Mouse (Mus musculus) thymus, adult 2 months (tissue): ENCODE measurements around the gene Fxyd5. TPM values are rescaled to one million over a fixed set of nuclear protein-coding genes. Genes with fewer than 3 reads are reported as not detected.

Experiments
- DNase-seq: peaks from one replicate; pipeline ENCODE4 v3.0.0; 2021
- H3K27ac ChIP-seq: fragments of 200-500 bp; 2 replicates; pipeline ENCODE4 v1.5.1; 2012; ENCODE audit warnings: low read length, control low read depth; ENCODE audit not compliant: control insufficient read depth, insufficient read depth
- H3K27me3 ChIP-seq: fragments of 200-500 bp; 2 replicates; pipeline ENCODE4 v1.6.1; 2012; ENCODE audit warnings: mild to moderate bottlenecking, low read length, moderate library complexity, mixed read lengths; ENCODE audit not compliant: control insufficient read depth, insufficient read depth
- H3K36me3 ChIP-seq: fragments of 200-500 bp; 2 replicates; pipeline ENCODE4 v1.6.1; 2012; ENCODE audit warnings: mild to moderate bottlenecking, low read length, moderate library complexity; ENCODE audit not compliant: control insufficient read depth, insufficient read depth
- H3K4me1 ChIP-seq: fragments of 200-500 bp; replicated peaks from 2 replicates; pipeline ENCODE4 v1.6.1; 2012; ENCODE audit warnings: low read length; ENCODE audit not compliant: control insufficient read depth, insufficient read depth
- H3K4me3 ChIP-seq: fragments of 200-500 bp; 2 replicates; pipeline ENCODE4 v1.5.1; 2012; ENCODE audit warnings: mild to moderate bottlenecking, low read length, control low read depth, moderate library complexity; ENCODE audit not compliant: control insufficient read depth, insufficient read depth
- CTCF ChIP-seq: fragments of 200-500 bp; IDR thresholded peaks from 2 replicates; pipeline ENCODE4 v1.5.1; 2012; ENCODE audit warnings: mild to moderate bottlenecking, control low read depth, low read length, moderate library complexity, borderline replicate concordance; ENCODE audit not compliant: control insufficient read depth, poor library complexity, insufficient read depth; ENCODE audit errors: extremely low read depth
- POLR2A ChIP-seq: fragments of 200-500 bp; IDR thresholded peaks from 2 replicates; pipeline ENCODE4 v1.6.1; 2012; ENCODE audit warnings: mild to moderate bottlenecking, low read length, control low read depth, moderate library complexity; ENCODE audit not compliant: control insufficient read depth, poor library complexity, insufficient read depth; ENCODE audit errors: extremely low read depth
- WGBS: fragments of 180-500 bp; shearing (Covaris S2); methylation state at CpG from one replicate; pipeline ENCODE4 v1.1.7; 2018; 5-methylcytosine and 5-hydroxymethylcytosine counted together
- polyA plus RNA-seq: library from polyadenylated mRNA; depleted of rRNA; stranded (reverse); fragments of >200 nt; gene quantifications from 2 replicates; pipeline ENCODE4 v1.2.3, GENCODE M21; 2012

The Fxyd5 gene
- polyA plus RNA-seq, 1 experiment: 283 TPM

DNA sequence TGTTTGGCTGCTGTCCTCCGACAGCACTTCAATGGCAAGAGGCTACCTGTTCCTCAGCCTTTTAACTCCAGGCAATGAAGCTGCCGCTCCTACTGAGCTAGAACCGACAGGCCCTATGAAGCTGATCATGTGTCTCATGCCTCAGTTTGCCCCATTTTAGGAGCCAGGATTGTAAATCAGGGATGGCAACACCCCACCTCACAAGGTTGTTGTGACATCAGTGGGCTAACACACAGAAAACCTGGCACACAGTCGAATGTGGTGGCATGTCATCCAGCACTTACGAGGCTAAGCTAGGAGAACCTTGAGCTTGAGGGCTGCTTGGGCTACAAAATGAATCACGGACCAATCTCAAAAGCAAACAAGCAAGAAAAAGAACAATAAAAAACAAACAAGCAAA lies 15.9 kb upstream of the Fxyd5 start:
- Histone ChIP-seq H3K27me3 (no peaks in the 10 kb centered on the region; the same call in 1 of the 2 replicates), H3K4me3 (no peak overlapping the region), H3K4me1 (no peaks in the 10 kb centered on the region), H3K36me3 (no peaks in the 10 kb centered on the region), H3K27ac (no peak overlapping the region)
- WGBS: 96% methylated on average over 6 of the region's 6 CpGs
- DNase-seq: no peak
- TF ChIP-seq CTCF (no peak), POLR2A (no peak)

DNA sequence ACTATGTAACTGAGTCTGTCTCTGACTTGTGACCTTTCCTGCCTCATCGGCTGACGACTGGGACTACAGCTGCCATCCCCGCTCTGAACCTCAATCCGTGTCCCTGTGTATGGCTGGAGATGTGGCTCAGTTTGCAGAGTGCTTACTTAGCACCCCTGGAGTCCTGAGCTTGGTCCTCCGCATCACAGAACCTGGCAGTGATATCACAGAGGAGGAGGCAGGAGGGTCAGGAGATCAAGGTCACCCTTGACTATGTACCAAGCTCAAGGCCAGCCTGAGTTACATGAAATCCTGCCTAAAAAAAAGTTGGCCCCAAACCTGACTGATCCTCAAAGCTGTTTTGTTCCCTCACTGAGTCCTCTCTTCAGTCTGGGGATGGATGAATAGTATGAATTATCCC lies 15.4 kb upstream of the Fxyd5 start:
- Histone ChIP-seq H3K4me3 (no peak overlapping the region), H3K27ac (no peak overlapping the region), H3K36me3 (no peaks in the 10 kb centered on the region), H3K4me1 (no peaks in the 10 kb centered on the region), H3K27me3 (peaks cover 3% of the 10 kb centered on the region; the same call in 1 of the 2 replicates)
- 96% methylated on average over 5 of the region's 5 CpGs for WGBS
- TF ChIP-seq CTCF: no peak
- TF ChIP-seq POLR2A: no peak
- DNase-seq: no peak

DNA sequence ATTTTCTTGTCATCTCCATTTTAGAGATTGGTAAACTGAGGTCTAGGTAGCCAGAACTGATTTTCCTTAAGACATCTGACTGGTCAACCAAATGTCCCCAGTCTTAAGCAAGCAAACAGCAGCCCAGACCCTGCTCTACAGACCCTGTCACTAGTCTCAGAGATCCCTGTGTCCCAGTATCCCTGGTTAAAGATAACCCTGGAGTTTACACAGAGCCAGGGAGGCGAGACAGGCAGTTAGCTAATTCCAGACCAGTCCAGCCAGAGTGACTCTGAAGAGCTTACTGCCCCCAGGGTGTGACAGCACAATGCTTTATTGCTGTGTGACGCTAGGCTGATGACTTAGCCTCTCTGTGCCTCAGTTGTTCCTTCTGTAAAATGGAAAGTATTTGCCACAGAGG lies 14.8 kb upstream of the Fxyd5 start, which contains the start of gene Fxyd1:
Gene Fxyd1, minus strand, starts transcription at position 129 of the 400 bp plus-strand sequence.
- TF ChIP-seq POLR2A (no peak), CTCF (no peak)
- no peak within 1 kb of the TSS for H3K4me3 ChIP-seq
- peaks cover 10% of the 10 kb centered on the region for H3K27me3 ChIP-seq
- no peaks in the 10 kb centered on the region for H3K36me3 ChIP-seq
- no peak within 1 kb of the TSS for H3K27ac ChIP-seq
- peaks cover 6% of the 10 kb centered on the region; the same call in 1 of the 2 replicates for H3K4me1 ChIP-seq
- DNase-seq: no peak
- WGBS: 94% methylated on average over 2 of the region's 2 CpGs

DNA sequence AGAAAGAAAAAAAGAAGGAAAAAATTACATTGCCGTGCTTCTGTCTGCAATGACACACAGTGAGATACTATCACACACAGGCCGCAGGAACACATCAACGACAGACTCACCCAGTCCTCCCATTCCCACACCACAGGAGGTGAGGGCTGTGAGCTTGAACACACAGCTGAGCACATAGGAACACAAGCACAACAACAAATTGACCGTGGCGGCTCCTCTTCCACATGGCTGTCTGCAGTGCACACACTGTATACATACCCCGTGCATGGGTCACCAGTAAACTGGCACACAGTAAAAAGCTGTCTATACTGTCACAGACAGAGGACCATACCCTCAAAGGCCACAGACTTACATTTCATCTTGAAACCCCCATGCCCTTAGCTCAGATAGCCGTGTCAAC lies 14.2 kb upstream of the Fxyd5 start:
- Histone ChIP-seq H3K4me3 (no peak overlapping the region), H3K36me3 (no peaks in the 10 kb centered on the region), H3K27ac (no peak overlapping the region), H3K27me3 (peaks cover 14% of the 10 kb centered on the region), H3K4me1 (peaks cover 6% of the 10 kb centered on the region; the same call in 1 of the 2 replicates)
- no peak for TF ChIP-seq CTCF
- TF ChIP-seq POLR2A: no peak
- no peak for DNase-seq
- WGBS: 88% methylated on average over 7 of the region's 7 CpGs

DNA sequence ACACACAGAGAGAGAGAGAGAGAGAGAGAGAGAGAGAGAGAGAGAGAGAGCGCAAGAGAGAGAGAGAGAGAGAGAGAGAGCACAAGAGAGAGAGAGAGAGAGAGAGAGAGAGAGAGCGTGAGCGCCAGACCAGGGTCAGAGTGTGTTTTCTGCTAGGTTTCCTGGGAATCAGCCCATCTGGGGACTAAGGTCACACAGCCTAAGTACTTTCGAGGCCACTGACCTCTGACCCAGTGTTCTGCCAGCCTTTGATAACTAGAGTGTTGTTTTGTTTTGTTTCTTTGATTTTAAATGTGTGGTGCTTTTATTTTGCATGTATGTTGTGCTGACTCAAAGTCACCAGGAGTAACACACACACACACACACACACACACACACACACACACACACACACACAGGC lies 13.6 kb upstream of the Fxyd5 start:
- no peak for DNase-seq

DNA sequence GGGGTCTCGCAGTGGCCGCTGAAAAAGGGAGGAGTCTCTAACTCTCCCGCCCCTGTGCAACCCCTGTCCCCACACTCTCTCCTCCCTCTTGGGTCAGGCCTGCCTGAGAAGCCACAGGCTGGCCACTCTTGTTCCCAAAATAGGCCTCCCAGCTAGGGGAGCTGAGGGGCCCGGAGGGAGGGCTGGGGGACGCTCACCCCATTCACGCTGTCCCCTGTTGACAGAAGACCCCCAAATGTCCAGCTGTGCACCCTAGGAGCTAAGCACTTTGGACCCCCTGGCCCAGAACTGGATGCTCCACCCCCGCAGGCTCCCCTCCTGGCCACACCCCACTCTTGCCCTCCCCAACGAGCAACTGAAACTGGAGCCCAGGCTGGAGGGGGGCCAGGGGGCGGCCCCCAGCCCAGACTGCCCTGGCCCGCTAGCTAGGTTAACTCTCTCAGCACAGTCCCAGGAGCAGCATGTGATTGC lies 13.1 kb upstream of the Fxyd5 start:
- Histone ChIP-seq H3K4me3 (no peak overlapping the region), H3K27me3 (peaks cover 22% of the 10 kb centered on the region), H3K4me1 (peaks cover 11% of the 10 kb centered on the region; the same call in 1 of the 2 replicates), H3K36me3 (no peaks in the 10 kb centered on the region), H3K27ac (no peak overlapping the region)
- TF ChIP-seq POLR2A (no peak), CTCF (no peak)
- 64% methylated on average over 10 of the region's 10 CpGs for WGBS
- no peak for DNase-seq

More for the DNA sequence above, 13.6 kb upstream of the Fxyd5 start:
- no peaks in the 10 kb centered on the region for H3K36me3 ChIP-seq
- H3K4me1 ChIP-seq: peaks cover 10% of the 10 kb centered on the region; the same call in 1 of the 2 replicates
- 87% methylated on average over 3 of the region's 4 CpGs for WGBS
- peaks cover 17% of the 10 kb centered on the region for H3K27me3 ChIP-seq
- TF ChIP-seq CTCF: no peak
- TF ChIP-seq POLR2A: no peak
- H3K4me3 ChIP-seq: no peak overlapping the region
- no peak overlapping the region for H3K27ac ChIP-seq
